Mouse (Mus musculus): ENCODE measurements around the gene Prkar1b. TPM values are rescaled to one million over a fixed set of nuclear protein-coding genes. Genes with fewer than 3 reads are reported as not detected.

Gene Prkar1b
- polyA plus RNA-seq, 2 experiments: 0.44 to 0.73 TPM

- H3K4me1 ChIP-seq (replicated peaks; ENCODE audit: control insufficient read depth in 2 of 2, insufficient read depth in 2 of 2, low read length in 1 of 2): no peaks in the 10 kb centered on the region
- no peak overlapping the region for H3K4me3 ChIP-seq (ENCODE audit: insufficient read depth in 1 of 2, low read depth in 2 of 2, low read length in 2 of 2)
- no peak overlapping the region for H3K27ac ChIP-seq
- H3K4me2 ChIP-seq (ENCODE audit: low read depth): no peak overlapping the region
- no peaks in the 10 kb centered on the region for H3K27me3 ChIP-seq (ENCODE audit: control insufficient read depth, insufficient read depth, low read length)
- ATAC-seq (ENCODE audit: insufficient read depth) (no peak), DNase-seq (ENCODE audit: low read depth in 3 of 3, low spot score in 3 of 3) (no peak)
- H3K9ac ChIP-seq (replicated peaks): no peak overlapping the region
- WGBS (ENCODE audit: insufficient replicate concordance): 61% methylated on average over 2 of the region's 2 CpGs
- TF ChIP-seq EP300 (IDR thresholded peaks at IDR 0.05; ENCODE audit: low read depth) (no peak), CTCF (IDR thresholded peaks at IDR 0.05; ENCODE audit: low read depth) (no peak)
- no peaks in the 10 kb centered on the region for H3K9me3 ChIP-seq (ENCODE audit: control insufficient read depth, low read length)
- no peaks in the 10 kb centered on the region for H3K36me3 ChIP-seq (replicated peaks; ENCODE audit: control insufficient read depth, insufficient read depth, low read depth)
Observed at GRCm38 (mm10) chr5:139010649-139011048, 139.2 kb downstream of the Prkar1b start.

- Histone ChIP-seq H3K36me3 (replicated peaks; ENCODE audit: control insufficient read depth, insufficient read depth, low read depth) (no peaks in the 10 kb centered on the region), H3K9ac (replicated peaks) (no peak overlapping the region), H3K27me3 (ENCODE audit: control insufficient read depth, insufficient read depth, low read length) (no peaks in the 10 kb centered on the region), H3K4me1 (replicated peaks; ENCODE audit: control insufficient read depth in 2 of 2, insufficient read depth in 2 of 2, low read length in 1 of 2) (no peaks in the 10 kb centered on the region), H3K9me3 (ENCODE audit: control insufficient read depth, low read length) (no peaks in the 10 kb centered on the region), H3K4me3 (ENCODE audit: insufficient read depth in 1 of 2, low read depth in 2 of 2, low read length in 2 of 2) (no peak overlapping the region), H3K4me2 (ENCODE audit: low read depth) (no peak overlapping the region), H3K27ac (no peak overlapping the region)
- DNase-seq (ENCODE audit: low read depth in 3 of 3, low spot score in 3 of 3) (no peak), ATAC-seq (ENCODE audit: insufficient read depth) (no peak)
- TF ChIP-seq CTCF (IDR thresholded peaks at IDR 0.05; ENCODE audit: low read depth): peak; percentile 33
- TF ChIP-seq EP300 (IDR thresholded peaks at IDR 0.05; ENCODE audit: low read depth): no peak
- WGBS (ENCODE audit: insufficient replicate concordance): 39% methylated on average over 4 of the region's 4 CpGs
Observed at GRCm38 (mm10) chr5:139007141-139007775, 142.5 kb downstream of the Prkar1b start.

GRCm38 (mm10) chr5:139004588-139004987 lies 145.2 kb downstream of the Prkar1b start:
- no peak overlapping the region for H3K27ac ChIP-seq
- H3K9me3 ChIP-seq (ENCODE audit: control insufficient read depth, low read length): no peaks in the 10 kb centered on the region
- DNase-seq (ENCODE audit: low read depth in 3 of 3, low spot score in 3 of 3): no peak
- no peaks in the 10 kb centered on the region for H3K4me1 ChIP-seq (replicated peaks; ENCODE audit: control insufficient read depth in 2 of 2, insufficient read depth in 2 of 2, low read length in 1 of 2)
- WGBS (ENCODE audit: insufficient replicate concordance): 48% methylated on average over 6 of the region's 6 CpGs
- H3K4me3 ChIP-seq (ENCODE audit: insufficient read depth in 1 of 2, low read depth in 2 of 2, low read length in 2 of 2): no peak overlapping the region
- H3K36me3 ChIP-seq (replicated peaks; ENCODE audit: control insufficient read depth, insufficient read depth, low read depth): no peaks in the 10 kb centered on the region
- H3K27me3 ChIP-seq (ENCODE audit: control insufficient read depth, insufficient read depth, low read length): peaks cover 5% of the 10 kb centered on the region
- no peak overlapping the region for H3K4me2 ChIP-seq (ENCODE audit: low read depth)
- no peak overlapping the region for H3K9ac ChIP-seq (replicated peaks)
- TF ChIP-seq EP300 (IDR thresholded peaks at IDR 0.05; ENCODE audit: low read depth) (no peak), CTCF (IDR thresholded peaks at IDR 0.05; ENCODE audit: low read depth) (no peak)
- ATAC-seq (ENCODE audit: insufficient read depth): no peak

GRCm38 (mm10) chr5:138999716-139000115 lies 150.1 kb downstream of the Prkar1b start:
- no peak for ATAC-seq (ENCODE audit: insufficient read depth)
- Histone ChIP-seq H3K36me3 (replicated peaks; ENCODE audit: control insufficient read depth, insufficient read depth, low read depth) (no peaks in the 10 kb centered on the region), H3K9me3 (ENCODE audit: control insufficient read depth, low read length) (no peaks in the 10 kb centered on the region), H3K4me1 (replicated peaks; ENCODE audit: control insufficient read depth in 2 of 2, insufficient read depth in 2 of 2, low read length in 1 of 2) (no peaks in the 10 kb centered on the region), H3K27me3 (ENCODE audit: control insufficient read depth, insufficient read depth, low read length) (peaks cover 54% of the 10 kb centered on the region), H3K27ac (no peak overlapping the region), H3K4me3 (ENCODE audit: insufficient read depth in 1 of 2, low read depth in 2 of 2, low read length in 2 of 2) (no peak overlapping the region), H3K4me2 (ENCODE audit: low read depth) (no peak overlapping the region), H3K9ac (replicated peaks) (no peak overlapping the region)
- no peak for DNase-seq (ENCODE audit: low read depth in 3 of 3, low spot score in 3 of 3)
- no peak for TF ChIP-seq CTCF (IDR thresholded peaks at IDR 0.05; ENCODE audit: low read depth)
- no peak for TF ChIP-seq EP300 (IDR thresholded peaks at IDR 0.05; ENCODE audit: low read depth)
- 43% methylated on average over 7 of the region's 7 CpGs for WGBS (ENCODE audit: insufficient replicate concordance)

- H3K9ac ChIP-seq (replicated peaks): no peak overlapping the region
Observed at GRCm38 (mm10) chr5:138997936-138998580, 151.7 kb downstream of the Prkar1b start.

More at GRCm38 (mm10) chr5:138997936-138998580, 151.7 kb downstream of the Prkar1b start:
- no peaks in the 10 kb centered on the region for H3K36me3 ChIP-seq (replicated peaks; ENCODE audit: control insufficient read depth, insufficient read depth, low read depth)
- DNase-seq (ENCODE audit: low read depth in 3 of 3, low spot score in 3 of 3) (no peak), ATAC-seq (ENCODE audit: insufficient read depth) (no peak)
- no peaks in the 10 kb centered on the region for H3K4me1 ChIP-seq (replicated peaks; ENCODE audit: control insufficient read depth in 2 of 2, insufficient read depth in 2 of 2, low read length in 1 of 2)
- no peak for TF ChIP-seq CTCF (IDR thresholded peaks at IDR 0.05; ENCODE audit: low read depth)
- TF ChIP-seq EP300 (IDR thresholded peaks at IDR 0.05; ENCODE audit: low read depth): no peak
- no peak overlapping the region for H3K4me3 ChIP-seq (ENCODE audit: insufficient read depth in 1 of 2, low read depth in 2 of 2, low read length in 2 of 2)
- 2% methylated on average over 30 of the region's 30 CpGs for WGBS (ENCODE audit: insufficient replicate concordance)
- peaks cover 70% of the 10 kb centered on the region for H3K27me3 ChIP-seq (ENCODE audit: control insufficient read depth, insufficient read depth, low read length)
- H3K27ac ChIP-seq: no peak overlapping the region
- peak overlapping the region; percentile 43 for H3K4me2 ChIP-seq (ENCODE audit: low read depth)
- H3K9me3 ChIP-seq (ENCODE audit: control insufficient read depth, low read length): no peaks in the 10 kb centered on the region
